Mouse (Mus musculus) thymus, adult 2 months (tissue): ENCODE results near the gene Dgke.

Experiments used
- CTCF ChIP-seq: fragments of 200-500 bp; IDR thresholded peaks from 2 replicates; pipeline ENCODE4 v1.5.1; 2012; ENCODE audit warnings: mild to moderate bottlenecking, control low read depth, low read length, moderate library complexity, borderline replicate concordance; ENCODE audit not compliant: control insufficient read depth, poor library complexity, insufficient read depth; ENCODE audit errors: extremely low read depth
- POLR2A ChIP-seq: fragments of 200-500 bp; IDR thresholded peaks from 2 replicates; pipeline ENCODE4 v1.6.1; 2012; ENCODE audit warnings: mild to moderate bottlenecking, low read length, control low read depth, moderate library complexity; ENCODE audit not compliant: control insufficient read depth, poor library complexity, insufficient read depth; ENCODE audit errors: extremely low read depth

DNA sequence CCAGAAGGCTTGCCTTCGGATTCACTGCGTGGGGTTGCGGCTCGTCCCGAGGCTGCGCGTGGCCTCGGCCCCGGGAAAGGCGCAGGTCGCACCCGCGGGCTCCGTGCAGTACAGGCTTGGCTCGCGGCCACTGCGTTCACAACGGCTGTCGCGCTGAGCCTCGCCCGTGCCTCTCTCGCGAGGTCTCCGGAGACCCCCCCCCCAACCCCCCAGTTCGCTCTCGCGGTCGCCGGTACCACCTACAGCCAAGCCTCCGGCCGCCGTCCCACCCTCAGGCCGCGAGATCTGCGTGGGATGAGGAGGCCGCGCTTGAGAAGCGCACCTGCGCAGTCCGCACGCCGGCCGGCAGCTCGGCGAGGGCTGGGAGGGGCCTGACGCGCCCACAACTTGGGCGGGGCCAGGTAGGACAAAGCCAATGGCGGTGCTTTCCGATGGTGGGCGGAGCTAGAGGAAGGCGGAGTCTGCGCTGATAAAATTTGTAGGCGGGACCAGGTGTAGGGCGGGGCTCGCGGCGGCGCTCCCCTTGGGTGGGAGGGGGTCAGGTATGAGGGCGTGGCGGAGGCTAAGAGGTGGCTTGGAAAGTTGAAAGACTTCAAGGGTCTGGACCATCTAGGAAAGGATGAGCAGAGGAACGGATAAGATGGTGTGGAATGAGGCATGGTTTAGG, 6.1 kb downstream of the Dgke start:
- TF ChIP-seq POLR2A (peak; percentile 92), CTCF (peak; percentile 43; the same call in 1 of the 2 replicates)
